Mouse (Mus musculus): ENCODE measurements around the gene Foxa1. TPM values are rescaled to one million over a fixed set of nuclear protein-coding genes. Genes with fewer than 3 reads are reported as not detected.

Gene Foxa1
- polyA plus RNA-seq, 1 experiment from 2014 or later = 0.61 TPM

- Histone ChIP-seq H3K4me1 (peaks cover 12% of the 10 kb centered on the region; the same call in 1 of the 2 replicates), H3K27ac (no peak overlapping the region), H3K9me3 (no peaks in the 10 kb centered on the region), H3K4me3 (no peak overlapping the region), H3K27me3 (ENCODE audit: poor library complexity, severe bottlenecking) (no peaks in the 10 kb centered on the region), H3K36me3 (replicated peaks) (no peaks in the 10 kb centered on the region)
- DNase-seq (ENCODE audit: extremely low spot score, low spot score) = no peak
- 88% methylated on average over 7 of the region's 7 CpGs for WGBS
Measured at GRCm38 (mm10) chr12:57505329-57505728, 41.4 kb downstream of the Foxa1 start.

- Histone ChIP-seq H3K36me3 (replicated peaks) (no peaks in the 10 kb centered on the region), H3K9me3 (no peaks in the 10 kb centered on the region), H3K4me3 (no peak overlapping the region), H3K27ac (no peak overlapping the region), H3K4me1 (no peaks in the 10 kb centered on the region), H3K27me3 (ENCODE audit: poor library complexity, severe bottlenecking) (no peaks in the 10 kb centered on the region)
- DNase-seq (ENCODE audit: extremely low spot score, low spot score) = no peak
- 91% methylated on average over 7 of the region's 7 CpGs for WGBS
Measured at GRCm38 (mm10) chr12:57500246-57500645, 46.5 kb downstream of the Foxa1 start.

- Histone ChIP-seq H3K27me3 (ENCODE audit: poor library complexity, severe bottlenecking) (no peaks in the 10 kb centered on the region), H3K4me3 (no peak overlapping the region), H3K4me1 (no peaks in the 10 kb centered on the region), H3K27ac (no peak overlapping the region), H3K9me3 (no peaks in the 10 kb centered on the region), H3K36me3 (replicated peaks) (no peaks in the 10 kb centered on the region)
- 83% methylated on average over 6 of the region's 6 CpGs for WGBS
- no peak for DNase-seq (ENCODE audit: extremely low spot score, low spot score)
Measured at GRCm38 (mm10) chr12:57496347-57497119, 50.2 kb downstream of the Foxa1 start.

Other genes with a start within 250 kb of the Foxa1 start
- gene Ttc6, start 17.2 kb upstream of the Foxa1 start, polyA plus RNA-seq (2016; fragmentation: Nextera tagmentation; extraction: Ambion mirVana) = 0.21 and 0.43 TPM in 2 replicates

Data from forebrain, embryonic 10.5 days (tissue).